Mouse (Mus musculus) limb, embryonic 11.5 days (tissue): ENCODE results near the gene Sumf1. TPM values are rescaled to one million over a fixed set of nuclear protein-coding genes. Genes with fewer than 3 reads are reported as not detected.

Source experiments
- ATAC-seq: fragments of 200-750 bp; cut with Nextera tagmentation; 2 replicates; pipeline ENCODE4 v1.8.0; 2017; ENCODE audit warnings: low read depth; ENCODE audit not compliant: insufficient number of reproducible peaks, low FRiP score, low TSS enrichment
- DNase-seq: peaks from one replicate; pipeline ENCODE4 v3.0.0-alpha.2; 2015; ENCODE audit warnings: low spot score
- H3K27ac ChIP-seq: fragments of 300-500 bp; sonication (generic); replicated peaks from 2 replicates; pipeline ENCODE4 v1.5.1; 2014; ENCODE audit warnings: low read depth, mild to moderate bottlenecking, low read length
- H3K27me3 ChIP-seq: fragments of 300-500 bp; sonication (generic); 2 replicates; pipeline ENCODE4 v1.6.1; 2014; ENCODE audit warnings: mild to moderate bottlenecking, low read length, mixed read lengths; ENCODE audit not compliant: control insufficient read depth, insufficient read depth
- H3K36me3 ChIP-seq: fragments of 300-500 bp; sonication (generic); 2 replicates; pipeline ENCODE4 v1.6.1; 2014; ENCODE audit warnings: mild to moderate bottlenecking, low read length, moderate library complexity, mixed read lengths; ENCODE audit not compliant: control insufficient read depth, insufficient read depth
- H3K4me1 ChIP-seq: fragments of 300-500 bp; sonication (generic); 2 replicates; pipeline ENCODE4 v1.6.1; 2014; ENCODE audit warnings: low read length, mixed read lengths; ENCODE audit not compliant: control insufficient read depth, insufficient read depth
- H3K4me2 ChIP-seq: fragments of 300-500 bp; sonication (generic); 2 replicates; pipeline ENCODE4 v1.6.1; 2014; ENCODE audit warnings: low read depth, mild to moderate bottlenecking, moderate library complexity; ENCODE audit not compliant: severe bottlenecking
- H3K4me3 ChIP-seq: fragments of 300-500 bp; sonication (generic); 2 replicates; pipeline ENCODE4 v1.5.1; 2014; ENCODE audit warnings: low read depth, low read length
- H3K9ac ChIP-seq: fragments of 300-500 bp; sonication (generic); 2 replicates; pipeline ENCODE4 v1.6.1; 2014; ENCODE audit warnings: mild to moderate bottlenecking, low read length
- H3K9me3 ChIP-seq: fragments of 300-500 bp; sonication (generic); 2 replicates; pipeline ENCODE4 v1.6.1; 2016; ENCODE audit warnings: low read length; ENCODE audit not compliant: control insufficient read depth
- WGBS: fragments of 180-500 bp; shearing (Covaris S2); extraction: QIAGEN DNeasy Blood & Tissue Kit; methylation state at CpG from one replicate; pipeline ENCODE4 v1.1.7; 2014; 5-methylcytosine and 5-hydroxymethylcytosine counted together
- polyA plus RNA-seq: library from polyadenylated mRNA; unstranded; fragments of >200 nt; fragmentation: Nextera tagmentation; extraction: Ambion mirVana; gene quantifications from 2 replicates; pipeline ENCODE4 v1.2.1, GENCODE M21; 2014

Sumf1 gene
- polyA plus RNA-seq, 1 experiment from 2014 or later = 15.5 TPM

DNA sequence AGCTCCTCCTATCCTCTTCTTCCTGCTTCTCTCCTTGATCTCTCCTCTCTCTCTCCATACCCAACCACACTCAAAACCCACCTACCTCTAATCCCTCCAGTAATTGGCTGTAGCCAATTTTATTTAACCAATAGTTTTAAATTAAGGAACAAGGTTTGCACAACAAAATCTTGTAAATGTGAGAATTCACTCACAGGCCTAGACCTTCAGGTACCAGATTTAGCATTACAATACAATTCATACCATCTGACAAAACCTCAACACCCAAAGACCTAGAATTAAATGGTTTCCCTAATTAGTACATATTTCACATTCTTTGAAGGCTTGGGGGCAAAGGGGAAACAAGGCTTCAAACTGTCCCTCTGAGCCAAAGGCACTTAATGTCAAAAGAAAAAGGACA lies 78.0 kb downstream of the Sumf1 start:
- DNase-seq (no peak), ATAC-seq (no peak)
- Histone ChIP-seq H3K4me1 (no peaks in the 10 kb centered on the region), H3K4me3 (no peak overlapping the region), H3K4me2 (no peak overlapping the region), H3K27ac (no peak overlapping the region), H3K9me3 (no peaks in the 10 kb centered on the region), H3K9ac (no peak overlapping the region), H3K27me3 (no peaks in the 10 kb centered on the region), H3K36me3 (no peaks in the 10 kb centered on the region)

DNA sequence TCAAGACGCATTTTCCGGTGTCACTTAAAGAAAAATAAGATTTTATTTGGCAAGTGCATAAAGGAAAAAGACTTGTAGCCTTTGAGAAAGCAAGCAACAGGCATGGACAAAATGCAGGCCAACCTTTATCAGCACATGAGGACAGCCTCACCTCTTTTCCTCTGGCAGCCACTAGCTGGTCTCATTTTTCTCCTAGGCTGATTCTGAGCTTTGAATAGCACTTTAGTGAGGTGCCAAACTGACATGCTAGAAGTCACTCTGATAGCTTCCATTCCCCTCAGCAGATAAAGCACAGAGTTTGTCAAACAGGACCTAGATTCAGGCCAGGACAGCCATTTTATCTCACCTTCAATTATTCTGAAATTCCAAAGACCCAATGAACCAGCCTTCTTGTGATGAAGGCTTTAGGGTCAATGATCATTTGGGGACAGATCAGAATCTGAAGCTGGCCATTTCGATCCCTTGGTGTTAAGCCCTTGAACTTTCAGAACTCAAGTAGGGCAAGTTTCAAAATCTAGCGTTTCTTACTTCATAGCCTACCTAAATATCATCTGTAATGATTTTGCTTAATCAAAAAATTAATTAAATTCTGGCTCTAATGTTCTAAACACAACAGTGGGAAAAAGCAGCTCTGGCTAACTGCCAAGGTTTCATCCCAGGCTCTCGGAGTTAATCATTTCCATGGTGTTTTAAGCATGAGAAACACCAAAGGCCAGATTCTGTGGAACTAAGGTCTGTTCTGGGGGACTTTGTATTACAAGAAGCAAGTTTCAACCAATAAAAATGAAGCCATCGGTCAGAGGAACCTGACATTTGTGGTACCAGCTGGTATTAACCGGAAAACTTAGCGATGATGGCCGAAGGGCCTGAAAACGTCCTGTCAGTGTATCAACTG lies 83.2 kb downstream of the Sumf1 start:
- H3K4me1 ChIP-seq = no peaks in the 10 kb centered on the region
- H3K27me3 ChIP-seq = no peaks in the 10 kb centered on the region
- no peaks in the 10 kb centered on the region for H3K9me3 ChIP-seq
- H3K4me3 ChIP-seq = no peak overlapping the region
- DNase-seq (no peak), ATAC-seq (no peak)
- no peak overlapping the region for H3K4me2 ChIP-seq
- H3K36me3 ChIP-seq = no peaks in the 10 kb centered on the region
- 88% methylated on average over 10 of the region's 10 CpGs for WGBS
- no peak overlapping the region for H3K27ac ChIP-seq
- H3K9ac ChIP-seq = no peak overlapping the region

DNA sequence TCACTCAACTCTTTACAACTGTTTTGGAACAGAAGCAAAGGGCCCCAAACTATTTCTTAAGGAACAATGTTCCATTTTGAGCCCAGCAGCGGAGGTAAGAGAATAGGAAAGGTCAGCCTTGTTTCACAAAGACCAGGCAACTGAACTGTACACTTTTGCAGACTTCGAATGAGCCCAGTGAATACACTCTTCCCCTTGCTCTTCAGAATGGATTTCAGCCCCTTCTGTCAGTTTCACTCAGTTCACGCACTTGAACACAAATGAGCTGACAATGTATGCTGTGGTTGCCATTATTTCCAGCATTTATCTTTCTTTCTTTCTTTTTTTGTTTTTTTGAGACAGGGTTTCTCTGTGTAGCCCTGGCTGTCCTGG lies 86.5 kb downstream of the Sumf1 start:
- H3K4me2 ChIP-seq = no peak overlapping the region
- DNase-seq (no peak), ATAC-seq (no peak)
- no peak overlapping the region for H3K27ac ChIP-seq
- H3K4me1 ChIP-seq = no peaks in the 10 kb centered on the region
- H3K9me3 ChIP-seq = no peaks in the 10 kb centered on the region
- H3K4me3 ChIP-seq = no peak overlapping the region
- no peaks in the 10 kb centered on the region for H3K36me3 ChIP-seq
- WGBS = 84% methylated on average over 3 of the region's 3 CpGs
- no peak overlapping the region for H3K9ac ChIP-seq
- H3K27me3 ChIP-seq = no peaks in the 10 kb centered on the region

DNA sequence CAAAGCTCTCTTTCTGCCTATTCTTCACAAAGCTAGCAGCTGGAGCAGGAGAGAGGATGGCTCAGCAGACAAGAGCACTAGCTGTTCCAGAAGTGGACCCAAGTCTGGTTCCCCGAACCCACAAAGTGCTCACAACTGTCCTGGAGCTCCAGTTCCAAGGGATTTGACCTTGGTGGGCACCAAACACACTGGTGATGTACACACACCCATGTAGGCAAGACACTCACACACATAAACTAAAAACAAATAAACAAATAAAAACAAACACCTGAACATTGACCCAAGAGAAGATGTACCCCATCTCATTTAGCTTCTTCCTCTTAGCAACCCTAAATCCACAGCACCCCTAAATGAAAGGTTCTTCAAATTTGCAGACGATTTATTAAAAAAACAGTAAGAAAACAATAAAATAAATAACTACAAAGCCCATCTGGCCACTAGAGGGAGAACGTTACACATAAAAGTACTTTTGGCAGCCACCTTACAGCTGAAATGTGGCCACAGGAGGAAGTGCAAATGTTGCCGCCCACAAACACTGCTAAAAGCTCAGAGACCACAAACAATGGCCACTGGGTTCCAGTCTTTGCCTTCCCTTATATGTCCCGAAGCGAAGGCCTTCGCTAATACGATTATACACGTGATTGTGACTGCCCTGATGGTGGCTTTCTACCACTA lies 87.1 kb downstream of the Sumf1 start:
- Histone ChIP-seq H3K27me3 (no peaks in the 10 kb centered on the region), H3K4me3 (no peak overlapping the region), H3K4me2 (no peak overlapping the region), H3K27ac (no peak overlapping the region), H3K9me3 (no peaks in the 10 kb centered on the region), H3K9ac (no peak overlapping the region), H3K36me3 (no peaks in the 10 kb centered on the region), H3K4me1 (no peaks in the 10 kb centered on the region)
- 0 out of 2 replicates have a peak, but pooled peaks have one; percentile 58 for ATAC-seq
- DNase-seq = peak; percentile 71
- WGBS = 25% methylated on average over 9 of the region's 9 CpGs

DNA sequence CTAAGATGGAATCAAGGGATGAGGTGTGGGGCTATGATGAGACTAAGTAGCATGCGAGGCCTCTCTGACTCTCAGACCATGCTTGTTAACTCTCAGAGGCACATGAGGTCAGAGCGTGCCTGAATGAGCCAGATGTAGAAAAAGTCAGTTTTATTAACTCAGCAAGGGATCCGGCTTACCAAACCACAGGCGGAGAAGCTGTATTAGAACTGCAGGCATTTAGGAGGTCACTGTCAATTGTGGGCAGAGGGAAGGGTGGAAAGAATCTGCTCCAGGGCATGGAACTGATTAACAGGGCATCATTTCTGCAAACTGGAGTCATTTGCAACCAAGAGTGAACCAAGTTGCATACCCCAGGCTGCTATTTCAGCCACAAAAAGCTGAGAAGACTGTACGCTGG lies 89.9 kb downstream of the Sumf1 start:
- ATAC-seq = no peak
- Histone ChIP-seq H3K36me3 (no peaks in the 10 kb centered on the region), H3K4me3 (no peak overlapping the region), H3K27ac (no peak overlapping the region), H3K4me2 (no peak overlapping the region), H3K9me3 (no peaks in the 10 kb centered on the region), H3K4me1 (no peaks in the 10 kb centered on the region), H3K27me3 (no peaks in the 10 kb centered on the region), H3K9ac (no peak overlapping the region)
- 63% methylated on average over 5 of the region's 5 CpGs for WGBS
- no peak for DNase-seq

DNA sequence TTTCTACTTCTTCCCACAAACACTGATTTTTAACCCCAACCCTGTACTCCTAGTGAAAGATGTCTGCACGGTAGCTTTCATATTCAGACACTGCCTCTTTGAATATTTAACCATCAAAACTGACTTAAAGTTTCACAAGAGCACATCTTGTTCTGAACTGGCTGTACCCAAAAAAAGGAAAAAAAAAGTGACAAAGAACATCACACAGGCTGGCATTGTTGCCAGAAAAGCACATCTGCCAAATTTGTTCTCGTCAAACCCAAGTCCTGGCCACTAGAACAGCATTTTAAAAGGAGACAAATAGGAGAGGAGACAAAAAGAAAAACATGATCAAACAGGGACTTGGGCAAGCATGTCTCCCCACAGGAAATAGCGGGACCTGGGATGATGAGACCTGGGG lies 91.9 kb downstream of the Sumf1 start:
- Histone ChIP-seq H3K9ac (no peak overlapping the region), H3K36me3 (no peaks in the 10 kb centered on the region), H3K4me3 (no peak overlapping the region), H3K27me3 (no peaks in the 10 kb centered on the region), H3K9me3 (no peaks in the 10 kb centered on the region), H3K4me1 (no peaks in the 10 kb centered on the region), H3K4me2 (no peak overlapping the region), H3K27ac (no peak overlapping the region)
- DNase-seq (no peak), ATAC-seq (no peak)
- 83% methylated on average over 3 of the region's 3 CpGs for WGBS

DNA sequence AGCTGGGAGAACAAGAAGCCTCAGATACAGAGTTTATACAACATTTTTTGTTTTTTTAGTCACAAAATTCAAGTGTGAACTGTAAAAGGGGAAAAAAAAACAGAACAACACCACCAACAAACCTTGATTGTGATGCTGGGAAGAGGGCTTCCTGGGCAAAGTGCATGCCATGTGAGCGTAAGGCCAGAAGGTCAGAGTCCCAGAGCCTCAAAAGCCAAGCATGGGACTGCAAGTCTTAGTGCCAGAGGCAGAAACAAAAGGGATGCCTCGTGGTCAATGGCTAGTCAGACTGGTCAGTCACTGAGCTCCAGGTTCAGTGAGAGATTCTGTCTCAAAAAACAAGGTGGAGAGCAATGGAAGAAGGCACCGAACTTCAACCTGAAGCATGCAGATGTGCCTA lies 92.7 kb downstream of the Sumf1 start:
- DNase-seq = no peak
- Histone ChIP-seq H3K9me3 (no peaks in the 10 kb centered on the region), H3K27ac (no peak overlapping the region), H3K4me1 (no peaks in the 10 kb centered on the region), H3K27me3 (no peaks in the 10 kb centered on the region), H3K4me3 (no peak overlapping the region), H3K36me3 (no peaks in the 10 kb centered on the region), H3K9ac (no peak overlapping the region), H3K4me2 (no peak overlapping the region)
- no peak for ATAC-seq
- WGBS = 85% methylated on average over 3 of the region's 3 CpGs

DNA sequence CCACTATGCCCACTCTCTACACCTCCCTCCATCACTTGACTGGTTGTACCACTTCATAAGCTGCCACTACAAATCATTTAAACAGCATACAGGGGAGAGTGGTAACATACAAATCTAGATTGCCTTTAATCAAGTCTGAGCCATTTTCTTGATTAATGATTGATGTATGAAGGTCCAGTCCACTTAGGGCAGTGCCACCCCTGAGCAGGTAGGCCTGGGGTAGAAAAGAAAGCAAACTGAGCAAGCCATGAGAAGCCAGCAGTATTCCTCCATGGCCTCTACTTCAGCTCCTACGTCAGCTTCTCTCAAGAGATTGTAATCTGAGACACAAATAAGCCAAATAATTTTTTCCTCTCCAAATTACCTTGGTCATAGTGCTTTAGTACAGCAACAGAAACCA lies 94.1 kb downstream of the Sumf1 start:
- ATAC-seq = no peak
- Histone ChIP-seq H3K4me3 (no peak overlapping the region), H3K27me3 (no peaks in the 10 kb centered on the region), H3K9me3 (no peaks in the 10 kb centered on the region), H3K9ac (no peak overlapping the region), H3K4me2 (no peak overlapping the region), H3K4me1 (no peaks in the 10 kb centered on the region), H3K27ac (no peak overlapping the region), H3K36me3 (no peaks in the 10 kb centered on the region)
- no peak for DNase-seq
- WGBS = 55% methylated on average over 1 of the region's 1 CpGs
